Mouse (Mus musculus): Measurements from ENCODE around the gene Tapbp.

The Tapbp gene

DNA sequence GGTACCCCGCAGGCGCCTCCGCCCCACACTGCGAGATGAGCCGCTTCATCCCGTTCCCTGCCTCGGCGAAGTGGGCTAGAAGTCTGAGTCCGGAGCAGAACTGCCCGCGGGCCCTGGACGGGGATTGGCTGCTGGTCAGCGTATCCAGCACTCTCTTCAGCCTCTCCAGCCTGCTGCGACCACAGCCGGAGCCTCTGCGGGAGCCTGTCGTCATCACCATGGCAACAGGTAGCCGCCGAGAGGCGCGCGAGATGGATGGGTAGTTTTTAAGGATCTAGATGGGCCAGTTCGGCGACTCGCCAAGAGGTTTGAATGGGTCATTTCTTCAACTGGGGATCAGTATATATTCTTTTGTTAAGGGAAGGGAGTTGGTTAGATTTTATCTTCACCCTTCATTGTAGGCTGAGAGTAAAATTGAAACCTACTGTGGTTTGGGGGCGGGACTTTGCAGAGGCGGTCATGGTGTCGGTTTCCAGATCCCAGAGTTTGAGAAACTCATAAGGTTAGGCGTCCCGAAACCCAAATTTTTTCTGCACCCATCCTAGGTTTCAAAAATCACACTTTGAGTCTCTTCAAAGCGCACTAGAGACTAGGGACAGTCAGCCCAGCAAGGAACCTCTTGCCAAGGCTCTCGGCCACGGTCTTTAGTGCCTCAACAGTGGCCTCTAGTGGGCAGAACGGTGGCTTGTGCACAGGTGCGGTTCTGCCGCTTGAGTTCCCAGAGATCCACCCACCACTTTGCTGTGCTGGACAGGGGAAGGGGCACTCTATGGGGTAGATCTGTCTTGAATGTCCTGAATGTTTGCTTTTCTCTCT, 4.8 kb downstream of the Tapbp start:
- peak; percentile 92 for DNase-seq (ENCODE audit: low read depth, low spot score)

DNA sequence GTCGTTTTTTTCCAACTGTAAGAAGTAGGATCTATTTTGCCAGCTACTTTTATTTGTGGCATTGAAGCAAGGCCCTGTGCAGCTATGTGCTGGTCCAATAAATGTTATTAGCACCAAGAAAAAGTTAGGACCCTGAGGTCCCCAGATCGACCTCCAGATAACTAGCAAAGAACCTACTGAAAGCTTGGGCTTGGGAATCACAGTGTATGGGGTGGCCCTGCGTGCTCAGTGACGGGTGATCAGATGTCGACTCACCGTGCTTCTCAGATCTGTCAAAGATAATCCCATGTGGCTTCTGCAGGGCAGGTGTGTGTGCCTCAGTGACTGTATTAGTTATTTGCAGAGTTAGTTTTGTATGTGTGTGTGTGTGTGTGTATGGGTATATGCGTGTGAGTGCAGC, 5.7 kb downstream of the Tapbp start:
- DNase-seq (ENCODE audit: low read depth, low spot score): no peak

DNA sequence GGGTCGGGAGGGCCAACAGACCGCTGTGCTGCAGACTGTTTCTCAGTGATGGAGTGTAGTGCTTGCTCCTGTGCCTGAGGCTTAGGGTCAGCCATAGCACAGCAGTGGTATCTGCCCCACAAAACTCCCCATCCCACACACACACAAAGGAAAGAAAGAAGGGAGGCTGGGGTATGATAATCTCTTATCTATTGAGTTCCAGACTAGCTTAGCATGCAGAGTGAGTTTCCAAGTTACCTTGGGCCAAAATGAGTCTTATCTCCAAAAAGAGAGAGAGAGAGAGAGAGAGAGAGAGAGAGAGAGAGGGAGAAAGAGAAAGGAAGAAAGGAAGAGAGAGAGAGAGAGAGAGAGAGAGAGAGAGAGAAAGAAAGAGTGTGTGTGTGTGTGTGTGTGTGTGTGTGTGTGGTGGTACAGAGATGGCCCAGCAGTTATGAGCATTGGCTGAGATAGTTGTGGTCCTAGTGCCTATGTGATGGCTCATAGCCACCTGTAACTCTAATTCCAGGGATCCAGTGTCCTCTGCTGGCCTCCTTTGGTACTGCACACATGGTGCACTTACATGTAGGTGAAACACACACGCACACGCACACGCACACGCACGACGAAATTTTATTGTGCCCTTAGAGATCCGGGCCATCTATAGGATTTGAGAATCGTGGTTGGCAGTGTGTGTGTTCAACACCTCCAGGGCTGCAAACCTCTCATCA, 9.0 kb downstream of the Tapbp start:
- peak; percentile 79 for DNase-seq (ENCODE audit: low read depth, low spot score)

DNA sequence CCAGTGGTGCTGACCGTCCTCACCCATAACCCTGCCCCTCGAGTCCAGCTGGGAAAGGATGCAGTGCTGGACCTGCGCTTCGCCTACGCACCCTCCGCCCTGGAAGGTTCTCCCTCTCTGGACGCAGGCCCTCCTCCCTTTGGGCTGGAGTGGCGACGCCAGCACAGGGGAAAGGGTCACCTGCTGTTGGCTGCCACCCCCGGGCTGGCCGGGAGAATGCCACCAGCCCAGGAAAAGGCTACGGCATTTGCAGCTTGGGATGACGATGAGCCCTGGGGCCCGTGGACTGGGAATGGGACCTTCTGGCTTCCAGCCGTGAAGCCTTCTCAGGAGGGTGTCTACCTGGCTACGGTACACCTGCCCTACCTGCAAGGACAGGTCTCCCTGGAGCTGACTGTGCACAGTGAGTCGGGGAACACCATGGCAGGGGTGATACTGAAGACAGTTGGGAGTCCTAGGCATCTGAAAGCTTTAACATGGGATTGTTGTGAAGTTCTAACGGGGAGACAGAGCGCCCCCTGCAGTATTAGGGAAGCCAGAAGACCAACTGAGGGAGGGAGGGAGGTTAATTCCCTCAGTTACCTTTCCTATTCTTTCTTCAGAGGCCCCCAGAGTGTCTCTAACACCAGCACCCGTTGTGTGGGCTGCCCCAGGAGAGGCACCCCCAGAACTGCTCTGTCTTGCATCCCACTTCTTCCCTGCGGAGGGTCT, 9.9 kb downstream of the Tapbp start:
- DNase-seq (ENCODE audit: low read depth, low spot score): peak; percentile 40

DNA sequence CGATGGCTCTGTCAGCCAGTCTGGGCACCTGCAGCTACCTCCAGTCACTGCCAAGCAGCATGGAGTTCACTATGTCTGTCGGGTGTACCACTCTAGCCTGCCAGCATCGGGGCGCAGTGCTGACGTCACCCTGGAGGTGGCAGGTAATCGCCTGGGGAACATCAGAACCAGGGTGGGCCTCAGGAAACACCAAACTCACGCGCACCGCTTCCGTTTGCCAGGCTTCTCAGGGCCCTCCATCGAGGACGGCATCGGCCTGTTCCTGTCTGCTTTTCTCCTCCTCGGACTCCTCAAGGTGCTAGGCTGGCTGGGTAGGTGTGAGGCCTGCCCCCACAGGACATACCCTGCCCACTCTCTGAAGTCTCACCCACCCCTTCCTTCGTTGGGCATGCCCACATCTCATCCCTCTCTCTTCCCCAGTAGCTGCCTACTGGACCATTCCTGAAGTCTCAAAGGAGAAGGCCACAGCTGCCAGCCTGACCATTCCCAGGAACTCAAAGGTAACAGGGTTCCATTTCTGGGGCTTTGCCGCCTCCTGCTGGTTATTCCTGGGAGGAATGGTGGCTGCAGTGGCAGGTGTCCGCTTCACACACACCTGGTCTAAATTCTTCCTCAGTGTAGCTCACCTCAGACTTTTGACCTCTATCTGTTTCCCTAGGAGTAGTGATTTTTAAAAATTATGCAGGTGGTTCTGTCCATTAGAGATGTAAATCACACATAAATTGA, 10.7 kb downstream of the Tapbp start:
- peak; percentile 54 for DNase-seq (ENCODE audit: low read depth, low spot score)

DNA sequence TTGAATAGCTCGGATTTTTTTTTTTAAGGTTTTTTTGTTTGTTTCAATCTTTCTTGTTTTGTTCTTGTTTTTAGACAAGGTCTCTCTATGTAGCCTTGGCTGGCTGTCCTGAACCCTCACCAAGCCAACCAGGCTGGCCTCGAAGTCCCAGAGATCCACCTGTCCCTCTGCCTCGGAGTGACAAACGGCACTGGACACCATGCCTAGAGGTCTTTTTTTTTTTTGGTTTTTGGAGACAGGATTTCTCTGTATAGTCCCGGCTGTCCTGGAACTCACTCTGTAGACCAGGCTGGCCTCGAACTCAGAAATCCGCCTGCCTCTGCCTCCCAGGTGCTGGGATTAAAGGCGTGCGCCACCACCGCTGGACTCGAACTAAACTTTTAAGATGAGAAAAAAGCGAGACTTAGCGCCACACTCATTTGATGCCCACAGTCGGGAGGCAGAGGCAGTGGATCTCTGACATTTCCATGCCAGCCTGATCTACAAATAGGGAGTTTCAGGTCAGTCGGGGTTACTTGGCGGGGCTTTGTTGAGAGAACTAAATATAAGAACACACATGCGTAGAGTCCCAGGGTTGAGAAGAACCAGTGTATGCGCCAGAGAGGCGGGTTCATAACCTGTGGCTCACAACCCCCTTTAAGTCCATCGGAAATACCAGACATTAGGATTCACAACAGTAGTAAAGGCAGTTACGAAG, 12.7 kb downstream of the Tapbp start:
- no peak for DNase-seq (ENCODE audit: low read depth, low spot score)

DNA sequence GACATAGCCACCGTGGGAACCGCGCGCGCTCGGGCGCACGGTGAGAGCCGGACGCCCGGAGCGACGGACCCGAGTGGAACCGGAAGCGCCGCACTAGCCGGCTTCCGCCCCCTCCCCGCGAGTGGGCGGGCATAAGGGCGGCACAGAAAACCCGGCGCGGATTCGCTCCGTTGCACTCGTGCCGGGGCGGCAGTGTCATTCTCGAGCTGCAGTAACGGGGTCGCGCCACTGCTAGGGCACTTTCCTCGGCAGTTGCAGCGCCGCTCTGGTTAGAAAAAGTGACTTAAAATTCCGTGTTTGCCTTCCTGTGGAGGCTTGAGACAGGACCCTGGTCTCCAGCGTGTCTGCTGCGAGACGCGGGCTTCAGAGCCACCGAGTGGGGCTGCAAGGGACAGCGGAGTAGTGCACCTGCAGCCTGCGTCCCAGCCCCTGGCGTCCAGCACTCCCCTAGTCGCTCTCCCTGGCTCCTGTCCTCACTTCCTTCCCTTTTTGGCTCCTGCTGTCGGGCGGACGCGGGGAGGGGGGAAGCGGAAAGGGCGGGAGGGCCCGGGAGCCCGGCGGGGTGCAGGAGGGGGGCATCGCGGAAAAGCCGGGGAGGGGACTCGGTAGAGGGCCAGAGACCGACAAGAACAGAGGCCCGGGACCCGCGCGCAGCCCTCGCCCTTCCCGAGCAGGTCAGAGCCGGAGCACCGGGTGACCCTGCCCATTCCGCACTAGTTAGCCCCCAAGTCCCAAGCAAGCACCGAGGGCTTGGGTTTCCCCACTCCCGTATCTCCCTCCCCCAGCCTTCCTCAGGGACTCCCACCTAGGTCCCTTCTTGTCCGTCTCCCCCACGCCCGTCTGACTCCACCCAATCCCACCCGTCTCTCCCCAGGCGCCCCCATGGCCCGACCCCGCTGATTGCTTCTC, 13.9 kb downstream of the Tapbp start, which contains the start of gene Rgl2:
TSS of gene Rgl2 (plus strand) at position 173 of the 909 bp plus-strand sequence.
- peak; percentile 95 for DNase-seq (ENCODE audit: low read depth, low spot score)

DNA sequence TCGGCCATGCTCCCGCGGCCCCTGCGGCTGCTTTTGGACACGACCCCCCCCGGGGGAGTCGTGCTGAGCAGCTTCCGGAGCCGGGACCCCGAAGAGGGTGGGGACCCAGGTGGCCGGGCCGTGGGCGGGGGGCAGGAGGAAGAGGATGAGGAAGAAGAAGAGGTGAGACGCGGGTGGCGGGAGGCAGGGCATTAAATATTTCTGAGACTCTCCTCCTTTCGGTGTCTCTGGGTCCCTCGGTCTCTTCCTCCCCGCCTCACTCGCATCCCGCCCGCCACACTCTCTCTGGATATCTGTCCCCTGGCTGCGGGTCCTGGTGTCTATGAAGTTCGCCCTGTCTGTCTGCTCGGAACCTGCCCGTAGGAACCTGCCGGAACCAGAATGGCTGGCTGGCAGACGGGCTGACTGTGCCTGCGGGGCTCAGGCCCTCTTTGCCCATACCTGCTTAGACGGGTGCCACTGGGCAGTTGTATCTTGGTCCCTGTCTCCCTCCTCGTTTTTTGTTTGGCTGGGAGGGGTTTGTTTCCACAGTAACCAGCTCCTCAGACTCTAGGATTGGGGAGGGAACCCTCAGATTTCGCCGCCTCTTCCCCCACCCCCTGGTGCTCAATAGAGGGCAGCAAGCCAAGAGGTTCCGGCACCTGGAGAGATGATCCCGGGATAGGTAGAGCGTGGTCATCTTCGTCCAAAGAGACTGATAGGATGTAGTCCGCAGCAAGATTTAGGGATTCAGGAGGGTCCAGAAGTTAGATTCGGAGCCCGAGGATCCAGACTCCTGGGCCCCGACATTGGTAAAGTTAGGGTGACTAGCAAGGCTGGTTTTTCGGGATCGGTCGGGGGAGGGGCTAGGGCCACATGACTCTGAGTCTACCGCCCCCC, 14.8 kb downstream of the Tapbp start:
- DNase-seq (ENCODE audit: low read depth, low spot score): peak; percentile 76

DNA sequence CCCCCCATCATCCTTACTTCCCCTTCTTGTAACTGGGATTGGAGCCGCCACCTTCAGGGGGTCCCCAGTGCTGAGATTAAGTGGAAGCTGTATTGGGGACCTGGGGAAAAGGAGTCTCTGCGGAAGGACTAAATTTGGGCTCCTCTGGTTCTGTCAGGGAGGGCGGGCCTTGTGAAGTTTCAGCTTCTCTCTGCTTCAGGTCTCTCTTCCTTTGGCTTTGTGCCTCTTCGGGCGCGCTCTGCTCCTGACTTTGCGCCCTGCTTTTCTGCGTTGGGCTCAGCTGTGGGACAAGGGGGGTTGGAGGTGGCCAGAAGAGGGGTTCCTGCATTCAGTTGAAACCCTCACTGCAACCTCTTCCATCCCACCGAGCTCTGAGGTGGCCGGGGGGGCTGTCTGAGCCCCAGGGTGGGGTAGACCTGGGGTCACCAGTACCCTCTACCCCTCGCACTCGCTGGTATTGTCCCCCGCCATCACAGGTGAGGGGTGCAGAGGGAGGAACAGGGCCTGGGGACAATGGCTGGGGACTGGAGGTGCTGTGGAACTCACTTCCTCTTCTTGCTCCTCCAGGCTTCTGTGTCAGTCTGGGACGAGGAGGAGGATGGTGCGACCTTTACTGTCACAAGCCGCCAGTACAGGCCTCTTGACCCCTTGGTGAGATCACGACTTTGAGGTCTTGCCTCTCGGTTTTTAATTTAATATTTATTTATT, 15.6 kb downstream of the Tapbp start:
- DNase-seq (ENCODE audit: low read depth, low spot score): peak; percentile 63

DNA sequence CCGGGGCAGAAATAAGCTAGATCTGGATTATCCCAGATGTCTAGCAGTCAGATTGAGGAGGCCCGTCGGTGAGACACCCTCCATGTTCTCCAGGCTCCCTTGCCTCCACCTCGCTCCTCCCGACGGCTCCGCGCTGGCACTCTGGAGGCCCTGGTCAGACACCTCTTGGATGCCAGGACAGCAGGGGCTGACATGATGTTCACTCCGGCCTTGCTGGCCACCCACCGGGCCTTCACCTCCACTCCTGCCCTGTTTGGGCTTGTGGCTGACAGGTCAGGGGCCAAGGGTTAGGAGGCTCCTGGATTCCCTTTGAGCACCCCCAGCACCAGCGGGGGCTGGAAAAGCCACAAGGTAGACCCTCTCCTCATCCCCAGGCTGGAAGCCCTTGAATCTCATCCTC, 16.2 kb downstream of the Tapbp start:
- no peak for DNase-seq (ENCODE audit: low read depth, low spot score)

DNA sequence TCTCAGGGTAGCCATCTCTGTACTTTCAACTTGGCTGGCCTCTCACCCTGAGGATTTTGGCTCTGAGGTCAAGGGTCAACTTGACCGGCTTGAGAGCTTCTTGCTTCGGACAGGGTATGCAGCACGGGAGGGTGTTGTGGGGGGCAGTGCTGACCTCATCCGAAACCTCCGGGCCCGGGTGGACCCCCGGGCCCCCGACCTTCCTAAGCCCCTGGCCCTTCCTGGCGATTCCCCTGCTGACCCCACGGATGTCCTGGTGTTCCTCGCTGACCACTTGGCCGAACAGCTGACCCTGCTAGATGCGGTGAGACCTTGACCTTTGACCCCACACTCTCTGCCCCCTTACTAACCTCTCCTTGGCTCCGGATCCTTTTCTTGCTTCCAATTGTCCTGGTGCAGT, 16.7 kb downstream of the Tapbp start:
- DNase-seq (ENCODE audit: low read depth, low spot score): no peak

DNA sequence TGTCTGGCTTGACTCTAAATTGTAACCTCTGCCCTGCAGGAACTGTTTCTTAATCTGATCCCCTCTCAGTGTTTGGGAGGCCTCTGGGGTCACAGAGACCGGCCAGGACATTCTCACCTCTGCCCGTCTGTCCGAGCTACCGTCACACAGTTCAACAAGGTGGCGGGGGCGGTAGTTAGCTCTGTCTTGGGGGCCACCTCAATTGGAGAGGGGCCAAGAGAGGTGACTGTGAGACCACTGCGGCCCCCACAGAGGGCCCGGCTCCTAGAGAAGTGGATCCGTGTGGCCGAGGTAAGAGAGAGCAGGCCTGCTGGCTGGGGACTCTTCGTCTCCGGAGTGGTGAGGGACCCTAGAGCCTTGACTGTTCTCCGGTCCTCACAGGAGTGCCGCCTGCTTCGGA, 17.3 kb downstream of the Tapbp start:
- no peak for DNase-seq (ENCODE audit: low read depth, low spot score)

DNA sequence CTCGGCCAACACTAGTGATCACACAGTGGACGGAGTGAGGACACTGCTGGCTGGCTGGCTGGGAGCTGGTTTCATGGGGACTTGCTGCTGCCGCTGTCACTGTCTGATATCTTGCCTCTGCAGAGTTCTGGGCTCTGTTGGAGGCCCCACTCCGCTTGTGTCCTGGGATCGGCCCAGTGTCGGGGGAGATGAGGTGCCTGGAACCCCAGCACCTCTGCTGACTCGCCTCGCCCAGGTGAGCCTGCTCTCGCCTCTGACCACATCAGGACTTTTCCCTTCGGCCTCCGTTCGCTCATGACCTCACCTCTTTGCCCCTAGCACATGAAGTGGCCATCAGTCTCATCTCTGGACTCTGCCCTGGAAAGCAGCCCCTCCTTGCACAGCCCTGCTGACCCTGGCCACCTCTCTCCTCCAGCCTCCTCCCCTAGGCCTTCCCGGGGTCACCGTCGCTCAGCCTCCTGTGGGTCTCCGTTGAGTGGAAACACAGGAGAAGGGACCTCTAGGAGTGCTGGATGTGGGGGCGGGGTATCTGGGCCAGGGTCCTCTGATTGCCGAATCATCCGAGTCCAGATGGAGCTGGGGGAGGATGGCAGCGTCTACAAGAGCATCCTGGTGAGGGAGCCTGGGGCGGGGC, 19.8 kb downstream of the Tapbp start:
- no peak for DNase-seq (ENCODE audit: low read depth, low spot score)

DNA sequence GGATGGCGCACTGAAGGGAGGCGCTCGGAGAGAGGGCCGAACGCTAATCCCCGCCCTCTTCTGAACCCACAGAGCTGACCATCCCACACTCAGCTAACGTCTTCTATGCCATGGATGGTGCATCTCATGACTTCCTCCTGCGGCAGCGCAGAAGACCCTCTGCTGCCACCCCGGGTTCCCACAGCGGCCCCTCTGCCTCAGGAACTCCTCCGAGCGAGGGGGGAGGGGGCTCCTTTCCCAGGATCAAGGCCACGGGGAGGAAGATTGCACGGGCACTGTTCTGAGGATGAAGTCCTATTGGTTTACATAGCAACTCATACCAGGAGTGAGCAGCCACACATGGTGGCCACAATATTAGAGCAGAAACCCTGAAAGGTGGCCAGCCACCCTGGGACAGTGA, 21.3 kb downstream of the Tapbp start:
- no peak for DNase-seq (ENCODE audit: low read depth, low spot score)

DNA sequence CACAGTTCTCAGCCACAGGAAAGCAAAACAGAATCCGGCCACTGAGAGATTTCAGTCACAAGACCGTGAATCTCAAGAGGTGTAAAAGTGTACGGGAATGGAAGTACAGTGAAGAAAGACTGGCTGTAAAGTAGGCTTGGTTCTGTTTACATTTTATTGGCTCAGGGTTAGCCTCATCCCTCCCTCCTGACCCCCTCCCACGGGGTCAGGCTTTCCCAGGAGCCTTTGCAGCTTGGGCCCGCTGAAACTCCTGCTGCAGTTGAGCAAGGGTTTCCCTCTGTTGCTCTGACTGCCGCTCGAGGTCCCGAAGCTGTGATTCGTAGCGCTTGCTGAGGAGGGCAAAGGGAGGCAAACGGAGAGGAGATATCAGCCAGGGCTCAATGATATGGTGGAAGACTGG, 23.1 kb downstream of the Tapbp start:
- DNase-seq (ENCODE audit: low read depth, low spot score): no peak

DNA sequence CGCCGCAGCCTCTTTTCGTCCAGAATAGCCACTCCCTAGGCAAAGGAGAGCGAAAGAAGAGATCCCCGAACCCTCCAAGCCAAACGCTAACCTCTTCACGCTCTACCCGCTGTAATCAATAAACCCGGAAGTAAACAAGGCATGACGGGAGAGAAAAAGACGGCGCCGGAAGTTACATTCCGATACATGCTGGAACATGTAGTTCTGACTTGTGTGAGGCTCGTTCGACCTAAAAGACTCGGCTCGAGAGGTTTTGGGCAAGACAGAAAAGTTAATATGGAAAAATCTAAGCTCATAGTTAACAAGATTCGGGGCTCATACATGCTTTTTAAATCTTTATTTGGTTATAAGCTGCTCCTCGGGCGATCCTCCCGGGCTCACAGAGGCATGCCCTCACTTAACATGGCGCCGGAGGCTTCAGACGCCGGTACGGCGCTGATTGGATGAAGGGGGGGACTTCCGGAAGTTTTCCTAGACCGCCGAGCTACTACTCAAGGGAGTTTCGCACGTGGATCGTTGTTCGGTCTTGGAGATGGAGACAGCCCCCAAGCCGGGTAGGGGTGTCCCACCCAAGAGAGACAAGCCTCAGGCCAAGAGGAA, 24.6 kb downstream of the Tapbp start, which contains the start of the genes Pfdn6 and Wdr46:
TSS of gene Pfdn6 (minus strand) at position 138 of the 600 bp plus-strand sequence.
TSS of gene Wdr46 (plus strand) at position 455 of the 600 bp plus-strand sequence.
- peak; percentile 93 for DNase-seq (ENCODE audit: low read depth, low spot score)

DNA sequence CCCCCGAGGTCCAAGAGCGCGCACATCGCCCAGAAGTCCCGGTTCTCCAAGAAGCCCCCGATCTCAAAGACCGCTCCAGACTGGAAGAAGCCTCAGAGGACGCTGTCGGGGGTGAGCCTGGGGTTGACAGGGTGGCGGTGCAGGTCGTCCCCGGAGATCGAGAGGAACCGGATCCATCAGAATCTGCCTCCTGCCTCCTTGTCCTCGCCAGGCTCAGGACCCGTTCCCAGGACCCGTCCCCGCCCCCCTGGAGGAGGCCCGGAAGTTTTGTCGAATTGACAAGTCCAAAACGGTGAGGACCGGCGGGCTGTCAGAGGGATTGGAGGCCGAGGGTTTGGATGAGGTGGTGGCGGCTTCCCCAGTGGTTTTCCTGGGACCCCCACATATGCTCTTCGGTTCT, 25.3 kb downstream of the Tapbp start:
- DNase-seq (ENCODE audit: low read depth, low spot score): peak; percentile 31

Data from CD4-positive, CD25-positive, alpha-beta regulatory T cell, adult 2 months (primary cell).